8 mouse cellular contexts compared by ENCODE assay signal in the genomic region with DNA sequence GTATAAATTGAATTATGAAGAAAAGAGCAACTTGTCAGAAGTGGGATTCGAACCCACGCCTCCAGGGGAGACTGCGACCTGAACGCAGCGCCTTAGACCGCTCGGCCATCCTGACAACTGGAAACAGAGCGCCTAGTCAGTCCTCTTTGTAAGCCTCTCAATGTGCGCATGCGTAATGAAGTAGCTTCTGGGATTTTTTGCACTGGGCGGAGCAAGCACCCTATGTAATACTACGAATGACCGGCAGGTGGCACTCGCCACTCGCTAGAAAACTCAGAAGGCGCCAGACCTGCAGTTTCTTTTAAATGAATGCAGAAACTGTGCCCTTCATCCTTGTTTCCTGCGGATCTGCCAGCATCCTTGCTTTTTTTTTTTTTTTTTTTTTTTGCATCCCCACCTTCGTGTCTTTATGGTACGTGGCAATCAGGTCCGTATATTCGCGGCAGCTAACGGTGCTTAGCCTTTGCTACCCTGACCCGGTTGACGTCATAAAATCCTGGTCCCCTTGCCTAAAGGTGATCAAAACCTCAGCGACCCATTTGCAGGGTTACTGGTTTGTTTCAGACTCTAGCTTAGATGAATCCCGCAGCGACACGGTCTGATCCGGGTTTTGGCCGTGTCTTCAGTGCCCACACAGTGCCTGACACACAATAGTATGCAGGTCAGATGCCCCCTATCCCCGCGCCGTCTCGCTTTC. TPM values are rescaled to one million over a fixed set of nuclear protein-coding genes. Genes with fewer than 3 reads are reported as not detected.
DNase-seq lines count a peak whose midpoint lies in the region; ATAC-seq and TF ChIP-seq lines count a peak whose summit lies in the region.

No protein-coding gene starts in this region.

- H3K9ac ChIP-seq in ES-E14 (ENCODE audit: insufficient read depth, low read depth, low read length, poor library complexity, severe bottlenecking) = peak overlapping the region; percentile 56
- H3K9ac ChIP-seq in forebrain, embryonic 15.5 days (replicated peaks) = peak overlapping the region; percentile 59
- H3K9ac ChIP-seq in lung, embryonic 14.5 days = peak overlapping the region; percentile 42

- ATAC-seq in forebrain, embryonic 15.5 days (replicated peaks) = peak; percentile 93
- peak; percentile 90 for ATAC-seq in lung, embryonic 14.5 days (ENCODE audit: insufficient read depth)

- TF ChIP-seq CTCF in layer of hippocampus, adult 2 months (conservative IDR thresholded peaks at IDR 0.05) = peak; percentile 92
- peak; percentile 90 for TF ChIP-seq CTCF in lung, embryonic 14.5 days (IDR thresholded peaks at IDR 0.05; ENCODE audit: low read depth)
- TF ChIP-seq CTCF in olfactory bulb, adult 2 months (IDR thresholded peaks at IDR 0.05; ENCODE audit: insufficient read depth, low read depth, low read length) = peak; percentile 83
- TF ChIP-seq CTCF in thymus, adult 2 months (IDR thresholded peaks at IDR 0.05; ENCODE audit: borderline replicate concordance, control insufficient read depth, extremely low read depth, insufficient read depth, low read length, poor library complexity) = peak; percentile 62; the same call in 1 of the 2 replicates

- H3K4me3 ChIP-seq in ES-E14 (ENCODE audit: insufficient read depth in 1 of 2, low read depth in 1 of 2, low read length in 2 of 2, poor library complexity in 1 of 2, severe bottlenecking in 1 of 2) = peak overlapping the region; percentile 62 to 71
- H3K4me3 ChIP-seq in forebrain, embryonic 15.5 days = peak overlapping the region; percentile 59
- H3K4me3 ChIP-seq in layer of hippocampus, adult 2 months = peak overlapping the region; percentile 58
- H3K4me3 ChIP-seq in lung, embryonic 14.5 days (ENCODE audit: low read depth, low read length) = peak overlapping the region; percentile 51
- H3K4me3 ChIP-seq in olfactory bulb, adult 2 months (ENCODE audit: insufficient read depth, low read depth, low read length) = peak overlapping the region; percentile 58
- H3K4me3 ChIP-seq in thymus, adult 2 months (ENCODE audit: control insufficient read depth, insufficient read depth, low read length) = peak overlapping the region; percentile 75

- in situ Hi-C loops in ES-E14 (cut with MboI; ENCODE audit: low sequenced_read_pairs in 2 of 2, unreplicated experiment in 2 of 2) = loop anchor here (5.0 to 10.0 kb wide), 2 partner anchors 101 to 103 kb away; no protein-coding TSS in a partner anchor

- H3K9me3 ChIP-seq in ES-E14 (ENCODE audit: control insufficient read depth, insufficient read depth, low read depth, low read length) = no peaks in the 10 kb centered on the region
- H3K9me3 ChIP-seq in forebrain, embryonic 15.5 days = no peaks in the 10 kb centered on the region
- H3K9me3 ChIP-seq in lung, embryonic 14.5 days (ENCODE audit: low read depth, low read length) = no peaks in the 10 kb centered on the region

- under 1% methylated on average over 35 of the region's 35 CpGs for WGBS in forebrain, embryonic 15.5 days
- under 1% methylated on average over 35 of the region's 35 CpGs for WGBS in lung, embryonic 14.5 days
- 0% methylated on average over 35 of the region's 35 CpGs for WGBS in olfactory bulb, adult 2 months
- under 1% methylated on average over 35 of the region's 35 CpGs for WGBS in thymus, adult 2 months

- no peaks in the 10 kb centered on the region for H3K36me3 ChIP-seq in ES-E14 (ENCODE audit: control insufficient read depth, insufficient read depth, low read length, poor library complexity, severe bottlenecking)
- H3K36me3 ChIP-seq in forebrain, embryonic 15.5 days = no peaks in the 10 kb centered on the region
- no peaks in the 10 kb centered on the region for H3K36me3 ChIP-seq in lung, embryonic 14.5 days (ENCODE audit: insufficient read depth)
- no peaks in the 10 kb centered on the region for H3K36me3 ChIP-seq in thymus, adult 2 months (ENCODE audit: control insufficient read depth, insufficient read depth, low read length)

- peak; percentile 96 for DNase-seq in ES-E14 (ENCODE audit: low read depth, low spot score)
- peak; percentile 96 for DNase-seq in cerebellum, adult 11-12 months
- DNase-seq in heart, postnatal 36 days = peak; percentile 99
- DNase-seq in layer of hippocampus, adult 2 months (ENCODE audit: low spot score in 2 of 2) = peak; percentile 97 to 100
- peak; percentile 100 for DNase-seq in lung, embryonic 14.5 days
- DNase-seq in thymus, adult 2 months = peak; percentile 97

- H3K27ac ChIP-seq in ES-E14 (ENCODE audit: insufficient read depth, low read depth, low read length, poor library complexity, severe bottlenecking) = no peak overlapping the region
- peak overlapping the region; percentile 79 for H3K27ac ChIP-seq in forebrain, embryonic 15.5 days (replicated peaks)
- H3K27ac ChIP-seq in layer of hippocampus, adult 2 months = peak overlapping the region; percentile 88
- H3K27ac ChIP-seq in lung, embryonic 14.5 days (ENCODE audit: low read depth) = no peak overlapping the region
- H3K27ac ChIP-seq in olfactory bulb, adult 2 months (ENCODE audit: insufficient read depth, low read depth, low read length) = peak overlapping the region; percentile 96
- H3K27ac ChIP-seq in thymus, adult 2 months (ENCODE audit: control insufficient read depth, insufficient read depth, low read length) = no peak overlapping the region

- intact Hi-C loops in heart, postnatal 36 days (cut with DNase I) = loop anchor here (1.0 to 2.0 kb wide), 6 partner anchors 37 to 212 kb away; a partner anchor contains a TSS

- no peak for TF ChIP-seq POLR2A in olfactory bulb, adult 2 months (IDR thresholded peaks at IDR 0.05; ENCODE audit: insufficient read depth, low read depth, low read length)
- no peak for TF ChIP-seq POLR2A in thymus, adult 2 months (IDR thresholded peaks at IDR 0.05; ENCODE audit: control insufficient read depth, extremely low read depth, insufficient read depth, low read length, poor library complexity)

- H3K4me2 ChIP-seq in forebrain, embryonic 15.5 days (replicated peaks) = peak overlapping the region; percentile 72
- H3K4me2 ChIP-seq in lung, embryonic 14.5 days = peak overlapping the region; percentile 74

- H3K27me3 ChIP-seq in forebrain, embryonic 15.5 days = no peaks in the 10 kb centered on the region
- no peaks in the 10 kb centered on the region for H3K27me3 ChIP-seq in lung, embryonic 14.5 days (ENCODE audit: insufficient read depth, low read length)
- H3K27me3 ChIP-seq in thymus, adult 2 months (ENCODE audit: control insufficient read depth, insufficient read depth, low read length) = no peaks in the 10 kb centered on the region

- peaks cover 5 to 7% of the 10 kb centered on the region in 2 experiments; a peak in 2 of 4 replicates for H3K4me1 ChIP-seq in ES-E14 (ENCODE audit: control insufficient read depth in 2 of 2, insufficient read depth in 2 of 2, low read length in 2 of 2, poor library complexity in 1 of 2)
- H3K4me1 ChIP-seq in forebrain, embryonic 15.5 days = 0 out of 2 replicates have a peak, but pooled peaks cover 12% of the 10 kb centered on the region
- no peaks in the 10 kb centered on the region for H3K4me1 ChIP-seq in lung, embryonic 14.5 days (ENCODE audit: insufficient read depth)
- peaks cover 18% of the 10 kb centered on the region for H3K4me1 ChIP-seq in olfactory bulb, adult 2 months (ENCODE audit: control insufficient read depth, insufficient read depth, low read length)
- peaks cover 9% of the 10 kb centered on the region for H3K4me1 ChIP-seq in thymus, adult 2 months (replicated peaks; ENCODE audit: control insufficient read depth, insufficient read depth, low read length)

TF ChIP-seq in ES-E14, 5 proteins besides CTCF, POLR2A, EP300 and RAD21:
- peak; percentile 84 for TF ChIP-seq ZC3H11A (IDR thresholded peaks at IDR 0.05; ENCODE audit: borderline replicate concordance, low read depth, low read length)
- TF ChIP-seq CHD2 (IDR thresholded peaks at IDR 0.05; ENCODE audit: low read depth, low read length) = no peak
- TF ChIP-seq HCFC1 (IDR thresholded peaks at IDR 0.05; ENCODE audit: borderline replicate concordance, insufficient read depth, low read length) = no peak
- peak; percentile 77; the same call in 1 of the 2 replicates for TF ChIP-seq MAFK (IDR thresholded peaks at IDR 0.05; ENCODE audit: insufficient read depth, low read depth, low read length)
- peak; percentile 90 for TF ChIP-seq ZNF384 (IDR thresholded peaks at IDR 0.05; ENCODE audit: low read depth, low read length)

RNA-seq across cellular contexts. Expression of a gene that starts 8.0 kb away (rescaled TPM):
- 7.8 and 10.3 TPM in 2 replicates for total RNA-seq in ES-E14 (2012; rRNA removed)
- polyA plus RNA-seq in forebrain, embryonic 15.5 days (2015; fragmentation: Nextera tagmentation; extraction: Ambion mirVana) = 1.3 and 1.5 TPM in 2 replicates
- total RNA-seq in heart, postnatal 36 days (2021) = under 1 TPM; 0.31 to 0.38 TPM
- 10 to 100 TPM; 37.5 to 39.8 TPM for total RNA-seq in layer of hippocampus, adult 2 months (2021)
- polyA plus RNA-seq in lung, embryonic 14.5 days (2014; fragmentation: Nextera tagmentation; extraction: Ambion mirVana) = 4.2 and 4.4 TPM in 2 replicates
- polyA plus RNA-seq in olfactory bulb, adult 2 months (2012; ENCODE audit: insufficient read depth, insufficient read length, low replicate concordance, missing spikeins) = not detected in 2 replicates
- 1.2 and 2.2 TPM in 2 replicates for polyA plus RNA-seq in thymus, adult 2 months (2012; rRNA removed)

RNA-seq across cellular contexts. Expression of a gene that starts 37.7 kb away (rescaled TPM):
- total RNA-seq in ES-E14 (2012; rRNA removed) = 17.7 and 29.9 TPM in 2 replicates
- 198 and 206 TPM in 2 replicates for polyA plus RNA-seq in forebrain, embryonic 15.5 days (2015; fragmentation: Nextera tagmentation; extraction: Ambion mirVana)
- 10 to 100 TPM; 90.4 to 96.5 TPM for total RNA-seq in heart, postnatal 36 days (2021)
- total RNA-seq in layer of hippocampus, adult 2 months (2021) = 100 to 1,000 TPM; 145 to 147 TPM
- polyA plus RNA-seq in lung, embryonic 14.5 days (2014; fragmentation: Nextera tagmentation; extraction: Ambion mirVana) = 68.8 and 78.7 TPM in 2 replicates
- polyA plus RNA-seq in olfactory bulb, adult 2 months (2012; ENCODE audit: insufficient read depth, insufficient read length, low replicate concordance, missing spikeins) = 149 TPM in 1 of 2 replicates, not detected in the other
- 76.7 and 78.9 TPM in 2 replicates for polyA plus RNA-seq in thymus, adult 2 months (2012; rRNA removed)

RNA-seq across cellular contexts. Expression of a gene that starts 41.3 kb away (rescaled TPM):
- 0.48 and 6.1 TPM in 2 replicates for total RNA-seq in ES-E14 (2012; rRNA removed)
- polyA plus RNA-seq in forebrain, embryonic 15.5 days (2015; fragmentation: Nextera tagmentation; extraction: Ambion mirVana) = not detected in 2 replicates
- not detected for total RNA-seq in heart, postnatal 36 days (2021)
- under 1 TPM in 1 of 2 experiments, not detected in 1; 0.37 TPM for total RNA-seq in layer of hippocampus, adult 2 months (2021)
- polyA plus RNA-seq in lung, embryonic 14.5 days (2014; fragmentation: Nextera tagmentation; extraction: Ambion mirVana) = not detected in 2 replicates
- polyA plus RNA-seq in olfactory bulb, adult 2 months (2012; ENCODE audit: insufficient read depth, insufficient read length, low replicate concordance, missing spikeins) = not detected in 2 replicates
- polyA plus RNA-seq in thymus, adult 2 months (2012; rRNA removed) = 109 and 122 TPM in 2 replicates

Comparison
In these comparisons a context has a peak if more than half of its experiments do, and no peak if none do; other contexts are left out.
1. H3K27ac ChIP-seq: peak in forebrain, embryonic 15.5 days (single experiment), layer of hippocampus, adult 2 months (single experiment) and olfactory bulb, adult 2 months (single experiment); none in ES-E14 (single experiment), lung, embryonic 14.5 days (single experiment) and thymus, adult 2 months (single experiment).
2. Peak in every context shown above with its lines, with median percentiles within 50 percentile points of each other: DNase-seq, H3K4me3 ChIP-seq, H3K9ac ChIP-seq and CTCF ChIP-seq.